Mouse (Mus musculus) liver, embryonic 14.5 days (tissue): ENCODE results near the gene Sept4.

Experiments
- CTCF ChIP-seq: IDR thresholded peaks from 2 replicates; pipeline ENCODE4 v1.5.1; 2016; ENCODE audit warnings: antibody characterized with exemption, low read depth, control low read depth
- EP300 ChIP-seq: IDR thresholded peaks from 2 replicates; pipeline ENCODE4 v1.6.1; 2016; ENCODE audit warnings: antibody characterized with exemption, low read depth

DNA sequence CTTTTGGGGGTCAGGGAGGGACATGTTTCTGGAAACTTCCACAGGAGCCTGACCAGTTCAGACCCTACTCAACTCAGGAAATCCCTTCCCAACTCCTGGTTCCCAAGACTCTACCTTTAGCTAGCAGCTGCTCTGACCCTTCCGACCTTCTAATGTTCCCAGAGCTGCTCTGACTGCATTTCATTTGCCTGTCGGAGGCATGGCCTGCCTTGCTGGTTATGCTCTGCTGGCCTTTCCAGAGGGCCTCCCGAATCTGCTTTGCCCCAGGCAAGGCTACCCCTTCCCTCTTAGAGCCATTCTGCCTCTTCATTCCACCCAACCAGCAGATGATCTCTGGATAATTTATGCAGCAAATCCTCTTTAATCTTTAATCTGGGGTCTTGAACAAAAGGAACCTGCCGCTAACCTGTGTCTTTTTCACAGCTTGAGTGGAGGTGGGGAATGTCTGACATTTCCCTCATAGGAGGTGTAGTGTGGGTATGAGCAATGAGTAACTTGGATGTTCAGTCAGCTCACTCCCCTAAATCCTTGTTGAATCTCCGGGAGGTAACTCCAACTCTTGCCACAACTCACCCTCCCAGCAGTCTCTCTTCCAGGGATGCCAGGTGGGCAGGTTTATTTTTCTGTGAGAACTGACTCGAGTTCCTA, 9.0 kb downstream of the Sept4 start:
- TF ChIP-seq CTCF, result no peak
- no peak for TF ChIP-seq EP300
